Mouse (Mus musculus) ES-E14 (cell line): Measurements from ENCODE around the gene Adgrg1. TPM values are rescaled to one million over a fixed set of nuclear protein-coding genes. Genes with fewer than 3 reads are reported as not detected.

Source experiments
- DNase-seq: peaks from one replicate; pipeline ENCODE4 v3.0.0-alpha.2; 2013; ENCODE audit warnings: low read depth, low spot score
- H3K27ac ChIP-seq: 2 replicates; pipeline ENCODE4 v1.5.1; 2012; ENCODE audit warnings: low read depth, mild to moderate bottlenecking, low read length, moderate library complexity, mixed read lengths; ENCODE audit not compliant: poor library complexity, insufficient read depth, severe bottlenecking
- H3K36me3 ChIP-seq: 2 replicates; pipeline ENCODE4 v1.6.1; 2012; ENCODE audit warnings: mild to moderate bottlenecking, low read length, moderate library complexity, mixed read lengths; ENCODE audit not compliant: control insufficient read depth, poor library complexity, insufficient read depth, severe bottlenecking
- H3K4me1 ChIP-seq, 2 experiments: fragments of 150-350 bp in 1 of 2; sonication (generic) in 1 of 2; 2 replicates each; pipeline ENCODE4 v1.6.1; 2012; ENCODE audit warnings: low read length in 2 of 2, mild to moderate bottlenecking in 1 of 2, mixed read lengths in 1 of 2; ENCODE audit not compliant: control insufficient read depth in 2 of 2, insufficient read depth in 2 of 2, poor library complexity in 1 of 2
- H3K4me3 ChIP-seq, 2 experiments: fragments of 150-350 bp in 1 of 2; sonication (generic) in 1 of 2; 2 replicates each; pipeline ENCODE4 v1.5.1; 2012; ENCODE audit warnings: low read length in 2 of 2, low read depth in 1 of 2, mild to moderate bottlenecking in 1 of 2, mixed read lengths in 1 of 2; ENCODE audit not compliant: insufficient read depth in 1 of 2, poor library complexity in 1 of 2, severe bottlenecking in 1 of 2
- H3K9ac ChIP-seq: 2 replicates; pipeline ENCODE4 v1.6.1; 2012; ENCODE audit warnings: low read depth, mild to moderate bottlenecking, low read length, mixed read lengths; ENCODE audit not compliant: poor library complexity, insufficient read depth, severe bottlenecking
- H3K9me3 ChIP-seq: fragments of 150-350 bp; sonication (generic); 2 replicates; pipeline ENCODE4 v1.6.1; 2012; ENCODE audit warnings: low read depth, mild to moderate bottlenecking, low read length; ENCODE audit not compliant: control insufficient read depth, insufficient read depth
- CHD2 ChIP-seq: IDR thresholded peaks from 2 replicates; pipeline ENCODE4 v1.6.1; 2014; ENCODE audit warnings: mild to moderate bottlenecking, low read depth, low read length, inconsistent platforms
- HCFC1 ChIP-seq: IDR thresholded peaks from 2 replicates; pipeline ENCODE4 v1.6.1; 2012; ENCODE audit warnings: low read length, inconsistent platforms, borderline replicate concordance; ENCODE audit not compliant: insufficient read depth
- MAFK ChIP-seq: IDR thresholded peaks from 2 replicates; pipeline ENCODE4 v1.6.1; 2014; ENCODE audit warnings: mild to moderate bottlenecking, low read depth, low read length, inconsistent platforms; ENCODE audit not compliant: insufficient read depth
- ZC3H11A ChIP-seq: IDR thresholded peaks from 2 replicates; pipeline ENCODE4 v1.6.1; 2012; ENCODE audit warnings: low read depth, mild to moderate bottlenecking, inconsistent platforms, low read length, borderline replicate concordance
- ZNF384 ChIP-seq: IDR thresholded peaks from 2 replicates; pipeline ENCODE4 v1.6.1; 2012; ENCODE audit warnings: low read depth, low read length, inconsistent platforms
- in situ Hi-C, 2 experiments: fragments of 600-800 bp; cut with MboI; formaldehyde crosslinking; loops; one replicate each; pipeline ENCODE4 v1.15.1; 2025; ENCODE audit warnings: low sequenced_read_pairs in 2 of 2, inconsistent platforms in 1 of 2; ENCODE audit not compliant: unreplicated experiment in 2 of 2
- total RNA-seq: library from RNA; depleted of rRNA; stranded (reverse); fragments of 300-350 nt; gene quantifications from 2 replicates; pipeline ENCODE4 v1.2.3, GENCODE M21; 2012

The Adgrg1 gene
- total RNA-seq, 1 experiment, result 5.4 TPM

- Histone ChIP-seq H3K9me3 (no peaks in the 10 kb centered on the region), H3K27ac (no peak overlapping the region), H3K9ac (no peak overlapping the region), H3K4me1 (peaks cover 2 to 21% of the 10 kb centered on the region in 2 experiments; a peak in 3 of 4 replicates), H3K36me3 (no peaks in the 10 kb centered on the region), H3K4me3 (no peak overlapping the region)
- DNase-seq, result no peak
- in situ Hi-C loops, result no loop called here
- TF ChIP-seq HCFC1 (no peak), MAFK (no peak), ZNF384 (no peak), CHD2 (no peak), ZC3H11A (no peak)
Observed at GRCm38 (mm10) chr8:94983881-94984516, 9.4 kb downstream of the Adgrg1 start.

GRCm38 (mm10) chr8:94985023-94985422, 10.5 kb downstream of the Adgrg1 start:
- H3K9me3 ChIP-seq, result no peaks in the 10 kb centered on the region
- H3K9ac ChIP-seq, result no peak overlapping the region
- no peak for DNase-seq
- H3K4me1 ChIP-seq, result peaks cover 2 to 21% of the 10 kb centered on the region in 2 experiments; a peak in 3 of 4 replicates
- H3K36me3 ChIP-seq, result no peaks in the 10 kb centered on the region
- TF ChIP-seq CHD2 (no peak), HCFC1 (no peak), ZNF384 (no peak), MAFK (no peak), ZC3H11A (no peak)
- no peak overlapping the region for H3K27ac ChIP-seq
- in situ Hi-C loops, result no loop called here
- no peak overlapping the region for H3K4me3 ChIP-seq

GRCm38 (mm10) chr8:94986676-94987075, 12.1 kb downstream of the Adgrg1 start:
- Histone ChIP-seq H3K36me3 (no peaks in the 10 kb centered on the region), H3K9ac (no peak overlapping the region), H3K9me3 (no peaks in the 10 kb centered on the region), H3K27ac (no peak overlapping the region), H3K4me3 (no peak overlapping the region), H3K4me1 (peaks cover 2 to 24% of the 10 kb centered on the region in 2 experiments; a peak in 3 of 4 replicates)
- in situ Hi-C loops, result no loop called here
- no peak for TF ChIP-seq ZNF384
- TF ChIP-seq HCFC1, result no peak
- TF ChIP-seq ZC3H11A, result no peak
- no peak for TF ChIP-seq MAFK
- TF ChIP-seq CHD2, result no peak
- DNase-seq, result no peak

- DNase-seq, result no peak
- H3K4me1 ChIP-seq, result peaks cover 2 to 21% of the 10 kb centered on the region in 2 experiments; a peak in 3 of 4 replicates
- H3K27ac ChIP-seq, result no peak overlapping the region
- no peak overlapping the region for H3K9ac ChIP-seq
- TF ChIP-seq ZNF384, result no peak
- no peak for TF ChIP-seq ZC3H11A
- TF ChIP-seq CHD2, result no peak
- TF ChIP-seq HCFC1, result no peak
- no peak for TF ChIP-seq MAFK
- H3K9me3 ChIP-seq, result no peaks in the 10 kb centered on the region
- in situ Hi-C loops, result no loop called here
- no peak overlapping the region for H3K4me3 ChIP-seq
- no peaks in the 10 kb centered on the region for H3K36me3 ChIP-seq
Observed at GRCm38 (mm10) chr8:94987553-94987952, 13.0 kb downstream of the Adgrg1 start.
